Mouse (Mus musculus): ENCODE data around the gene 2700049A03Rik. TPM values are rescaled to one million over a fixed set of nuclear protein-coding genes. Genes with fewer than 3 reads are reported as not detected.

Gene 2700049A03Rik
- total RNA-seq, 4 experiments from 2014 or later = 4.0 to 5.3 (median 4.2) TPM

GRCm38 (mm10) chr12:71183736-71184135 is 47.1 kb downstream of the 2700049A03Rik start:
- no peak for DNase-seq (ENCODE audit: low spot score in 2 of 2)

GRCm38 (mm10) chr12:71184396-71184795 is 47.7 kb downstream of the 2700049A03Rik start:
- DNase-seq (ENCODE audit: low spot score in 2 of 2) = no peak

DNA sequence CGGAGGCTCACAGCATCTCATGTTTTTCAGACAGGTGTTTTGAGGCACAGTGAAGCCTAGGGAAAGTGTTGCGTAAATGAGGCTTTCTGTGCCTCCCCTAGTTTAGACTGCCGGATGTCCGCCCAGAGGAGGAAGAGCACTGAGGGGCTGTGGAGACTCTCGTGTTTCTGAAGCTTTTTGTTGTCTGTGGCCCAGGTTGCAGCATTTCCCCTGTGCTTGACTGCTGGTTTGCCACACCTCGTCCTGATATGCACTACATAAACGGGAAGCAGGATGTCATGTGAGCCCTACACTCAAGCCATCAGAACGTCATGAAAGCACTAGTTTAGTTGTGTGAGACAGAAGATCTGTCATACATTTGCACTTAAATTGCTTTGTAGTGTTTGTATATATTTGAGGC is 56.1 kb downstream of the 2700049A03Rik start:
- DNase-seq (ENCODE audit: low spot score in 2 of 2) = no peak

- no peak for DNase-seq (ENCODE audit: low spot score in 2 of 2)
Measured at GRCm38 (mm10) chr12:71197671-71198070, 61.0 kb downstream of the 2700049A03Rik start.

GRCm38 (mm10) chr12:71201753-71202152 is 65.1 kb downstream of the 2700049A03Rik start:
- DNase-seq (ENCODE audit: low spot score in 2 of 2) = no peak

- DNase-seq (ENCODE audit: low spot score in 2 of 2) = no peak
Measured at GRCm38 (mm10) chr12:71204303-71204702, 67.7 kb downstream of the 2700049A03Rik start.

DNA sequence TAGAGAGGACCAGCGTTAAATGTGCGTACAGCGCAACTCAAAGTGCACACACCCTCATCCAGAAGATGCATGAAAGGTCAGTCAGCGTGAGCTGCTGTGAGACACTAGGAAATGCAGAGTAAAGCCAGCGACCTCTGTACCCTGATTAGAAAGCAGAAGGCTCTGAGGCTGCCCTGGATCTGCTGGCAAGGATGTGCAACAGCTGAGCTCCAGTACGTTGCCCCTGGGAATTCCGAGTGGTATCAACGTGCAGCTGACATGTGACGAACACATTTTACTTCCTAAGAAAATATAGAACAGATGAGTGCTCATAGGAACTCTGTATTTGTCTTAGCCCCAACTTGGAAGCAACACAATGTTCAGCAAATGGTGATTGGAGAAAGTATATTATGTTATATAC is 80.5 kb downstream of the 2700049A03Rik start:
- peak in 1 of 2 experiments; percentile 15 for DNase-seq (ENCODE audit: low spot score in 2 of 2)

GRCm38 (mm10) chr12:71217866-71218522 is 81.3 kb downstream of the 2700049A03Rik start:
- peak in 1 of 2 experiments; percentile 22 for DNase-seq (ENCODE audit: low spot score in 2 of 2)

DNA sequence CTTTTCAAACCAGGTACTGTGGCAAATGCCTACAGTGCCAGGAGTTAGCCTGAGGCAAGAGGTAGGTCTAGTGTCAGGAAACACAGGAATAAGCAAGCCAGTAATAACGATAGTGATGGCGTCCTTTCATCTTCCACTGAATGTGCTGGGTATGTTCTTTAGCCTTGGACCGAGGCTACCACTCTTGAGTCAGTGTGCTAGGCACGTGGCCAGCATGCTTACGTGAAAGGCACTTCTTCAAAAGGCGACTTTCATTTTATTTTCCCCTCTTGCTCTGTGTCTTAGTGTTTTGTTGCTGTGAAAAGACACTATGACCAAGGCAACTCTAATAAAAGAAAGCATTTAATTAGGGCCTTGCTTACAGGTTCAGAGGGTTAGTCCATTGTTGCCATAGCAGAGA is 86.1 kb downstream of the 2700049A03Rik start:
- no peak for DNase-seq (ENCODE audit: low spot score in 2 of 2)

DNA sequence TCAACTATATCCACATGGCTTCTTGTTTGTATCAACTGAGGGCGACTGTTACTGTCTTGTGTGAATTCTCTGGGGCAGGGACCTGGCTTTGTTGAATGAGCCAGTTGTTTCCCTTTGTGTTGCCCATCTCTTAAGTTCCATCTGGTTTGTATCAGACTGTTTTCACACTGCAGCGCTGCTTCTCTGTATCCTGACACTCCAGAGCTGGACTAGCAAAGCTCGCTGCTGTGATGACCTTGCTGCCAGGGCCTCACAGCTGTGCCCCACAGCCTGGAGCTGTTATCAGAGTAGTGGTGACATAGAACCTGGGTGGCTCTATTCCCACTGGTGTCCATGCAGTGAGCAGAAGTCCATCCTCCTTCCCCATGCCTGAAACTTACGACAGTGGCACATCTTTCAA is 91.1 kb downstream of the 2700049A03Rik start:
- no peak for DNase-seq (ENCODE audit: low spot score in 2 of 2)

GRCm38 (mm10) chr12:71228925-71229649 is 92.4 kb downstream of the 2700049A03Rik start:
- no peak for DNase-seq (ENCODE audit: low spot score in 2 of 2)

DNA sequence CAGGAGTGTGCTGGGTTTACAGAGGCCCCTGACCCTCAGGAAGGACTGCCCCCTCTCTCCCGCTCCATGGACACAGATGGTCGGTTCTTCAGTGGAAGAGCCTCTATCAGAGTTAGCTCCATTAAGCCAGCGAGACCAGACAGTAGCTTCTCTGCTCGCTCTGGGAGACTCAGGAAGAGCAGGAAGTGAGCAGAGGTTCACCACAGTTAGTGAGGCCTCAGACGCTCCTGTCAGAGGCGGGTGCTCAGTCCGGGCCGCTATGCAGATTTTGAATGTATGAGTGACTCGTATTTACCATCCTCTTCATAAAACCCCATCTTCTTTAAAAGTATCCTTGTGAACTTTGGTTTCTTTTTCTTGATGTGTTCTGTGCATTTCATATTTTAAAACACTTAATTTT is 94.9 kb downstream of the 2700049A03Rik start:
- DNase-seq (ENCODE audit: low spot score in 2 of 2) = no peak

- DNase-seq (ENCODE audit: low spot score in 2 of 2) = no peak
Measured at GRCm38 (mm10) chr12:71233426-71233825, 96.8 kb downstream of the 2700049A03Rik start.

DNA sequence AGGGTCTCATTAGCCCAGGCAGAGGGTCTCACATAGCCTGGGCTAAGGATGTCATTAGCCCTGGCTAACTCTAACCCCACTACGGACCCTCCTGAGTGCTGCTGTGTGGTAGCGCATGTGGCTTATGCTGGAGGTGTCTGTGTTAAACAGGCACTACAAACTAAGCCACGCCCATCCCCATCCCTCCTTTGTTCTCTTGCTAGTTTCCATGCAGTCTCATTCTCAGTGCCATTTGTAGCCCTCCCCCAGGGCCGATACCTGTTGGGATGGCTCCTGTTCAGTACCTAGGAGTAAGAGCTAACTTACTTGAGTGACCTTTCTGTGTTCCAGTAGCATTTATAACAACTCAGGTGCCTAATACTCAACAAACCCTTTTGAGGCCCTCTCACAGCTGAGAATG is 100.4 kb downstream of the 2700049A03Rik start:
- no peak for DNase-seq (ENCODE audit: low spot score in 2 of 2)

DNA sequence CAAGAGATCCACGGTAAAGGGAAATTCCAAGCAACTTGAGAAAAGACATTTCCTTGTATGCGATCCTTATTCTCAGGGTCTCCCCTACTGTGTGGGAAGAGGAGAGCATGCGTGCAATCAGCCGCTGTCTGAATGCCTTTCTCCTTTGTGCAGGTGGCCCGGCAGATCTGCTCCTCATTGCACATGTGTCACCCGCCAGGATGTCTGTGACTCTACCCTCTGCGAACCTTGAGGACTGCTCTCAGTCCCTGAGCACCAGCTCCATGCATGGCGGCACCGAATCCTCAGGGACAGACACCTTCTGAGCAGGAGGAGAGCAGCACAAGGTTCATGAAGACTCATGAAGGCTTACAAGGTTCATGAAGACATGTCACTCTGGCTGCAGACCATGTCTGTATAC is 106.1 kb downstream of the 2700049A03Rik start:
- DNase-seq (ENCODE audit: low spot score in 2 of 2) = no peak

DNA sequence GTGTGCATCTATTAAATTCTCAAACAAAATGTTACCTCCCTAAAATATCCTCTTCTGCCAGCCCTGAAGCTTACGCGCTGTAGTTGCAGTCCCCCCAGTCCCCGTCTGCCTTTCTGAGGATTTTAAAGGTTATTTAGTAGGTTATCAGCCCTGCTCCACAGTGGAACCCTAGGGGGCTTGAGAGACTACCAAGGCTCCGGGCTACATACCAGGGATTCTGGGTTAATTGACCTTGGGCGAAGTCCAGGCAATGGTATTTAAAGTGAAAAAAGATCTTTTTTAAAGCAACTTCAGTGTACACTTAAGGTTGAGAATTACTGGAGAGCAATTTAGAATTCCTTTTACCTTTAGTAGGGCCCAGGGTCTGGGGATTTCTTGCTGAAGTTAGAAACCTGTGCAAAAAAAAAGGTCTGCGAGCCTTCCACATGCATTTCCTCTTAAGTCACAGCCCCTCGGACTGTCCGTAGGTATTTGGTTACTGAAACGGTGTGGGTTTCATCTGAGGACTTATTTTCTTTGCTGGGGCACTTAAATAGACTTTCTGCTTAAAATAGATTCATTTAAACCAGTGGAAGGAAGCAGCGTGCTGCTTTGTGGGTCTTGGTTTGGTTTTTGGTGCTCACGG is 108.2 kb downstream of the 2700049A03Rik start:
- no peak for DNase-seq (ENCODE audit: low spot score in 2 of 2)

DNA sequence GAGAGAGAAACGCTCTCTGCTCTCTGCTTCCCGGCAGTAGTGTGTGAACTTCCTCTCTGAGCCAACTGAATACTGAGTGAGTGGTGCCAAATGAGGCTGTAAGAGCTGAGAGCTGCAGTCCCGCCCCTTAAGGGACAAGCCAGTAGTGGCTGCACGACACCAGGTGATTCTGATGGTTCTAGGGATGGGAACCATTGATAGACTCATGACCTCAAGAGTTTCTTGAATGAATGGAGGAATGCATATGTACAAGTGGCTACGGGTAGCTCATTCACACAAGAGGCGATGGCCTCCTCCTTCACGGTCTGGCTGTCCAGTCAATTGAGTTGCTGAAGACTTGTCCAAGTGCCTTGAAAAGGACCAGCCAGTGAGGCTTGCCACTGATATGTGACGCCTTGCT is 110.5 kb downstream of the 2700049A03Rik start:
- no peak for DNase-seq (ENCODE audit: low spot score in 2 of 2)

DNA sequence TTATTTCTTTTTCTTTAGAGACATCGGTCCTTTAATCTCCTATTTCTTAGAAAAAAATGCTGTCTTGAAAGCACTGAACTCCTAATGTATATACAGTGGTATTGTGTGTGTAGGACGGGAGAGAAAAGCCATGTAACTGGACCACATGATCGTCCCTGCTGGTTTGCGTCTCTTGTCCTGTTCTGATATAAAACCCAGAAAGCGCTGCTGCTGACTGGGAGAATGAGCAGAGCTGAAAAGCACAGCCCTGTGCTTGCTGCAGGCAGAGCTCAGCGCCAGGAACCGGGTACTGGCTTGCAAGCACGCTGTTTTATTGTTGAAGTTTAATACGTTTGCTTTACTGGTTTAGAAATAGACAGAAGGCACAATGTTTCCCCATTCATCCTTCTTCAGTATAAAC is 112.7 kb downstream of the 2700049A03Rik start:
- no peak for DNase-seq (ENCODE audit: low spot score in 2 of 2)

DNA sequence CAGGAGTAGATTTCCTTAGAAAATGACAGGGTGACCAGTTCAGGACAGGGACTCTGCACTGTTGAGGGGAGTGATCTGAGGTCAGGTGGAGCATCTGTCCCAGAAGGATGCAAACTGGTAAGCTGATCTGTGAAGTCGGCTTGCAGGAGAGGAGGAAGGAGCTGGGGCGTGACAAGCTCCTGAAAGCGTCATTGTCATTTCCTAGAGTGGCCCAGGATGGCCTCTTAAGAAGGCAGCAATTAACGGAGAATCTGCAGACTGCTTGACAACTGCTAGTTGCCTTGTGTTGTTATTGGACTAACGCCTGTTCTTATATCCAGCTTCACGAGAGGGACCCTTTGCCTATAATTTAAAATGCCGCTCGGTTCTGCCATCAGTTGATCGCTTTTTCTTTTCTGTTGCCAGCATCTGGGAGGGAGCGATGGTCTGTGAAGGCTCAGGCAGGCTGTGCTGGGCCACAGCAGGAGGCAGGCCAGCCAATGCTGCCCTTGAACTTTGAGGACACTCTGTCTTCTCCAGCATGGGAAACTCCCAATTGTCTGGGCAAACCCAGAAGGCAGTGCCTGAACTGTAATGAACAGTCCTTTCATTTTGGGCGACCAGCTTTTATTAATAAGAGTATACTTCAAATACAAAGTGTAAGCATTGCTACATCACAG is 116.0 kb downstream of the 2700049A03Rik start:
- DNase-seq (ENCODE audit: low spot score in 2 of 2) = no peak

DNA sequence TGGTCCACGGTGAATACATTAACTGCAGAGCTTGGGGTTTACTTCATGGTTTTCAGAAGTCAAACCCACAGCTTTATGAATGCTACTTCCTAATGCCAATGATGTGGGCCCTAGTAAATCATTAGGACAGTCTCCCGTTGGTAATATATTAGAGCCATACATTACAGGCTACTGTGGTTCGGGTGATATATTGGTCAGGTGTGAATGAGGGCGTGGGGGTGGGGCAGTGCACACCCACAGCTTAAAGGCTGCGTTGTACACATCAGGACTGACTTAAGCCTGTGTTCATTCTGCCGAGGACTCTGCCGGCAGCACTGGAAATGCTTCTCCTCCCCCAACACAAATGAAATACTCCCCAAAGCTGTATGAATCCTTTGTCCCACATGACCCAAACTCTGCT is 118.1 kb downstream of the 2700049A03Rik start:
- DNase-seq (ENCODE audit: low spot score in 2 of 2) = no peak

GRCm38 (mm10) chr12:71258196-71258920 is 121.7 kb downstream of the 2700049A03Rik start:
- no peak for DNase-seq (ENCODE audit: low spot score in 2 of 2)
